Mouse (Mus musculus) cerebellum, adult 2 months (tissue): ENCODE results near the gene Slc19a3.

Experiments used
- CTCF ChIP-seq: fragments of 200-500 bp; IDR thresholded peaks from 2 replicates; pipeline ENCODE4 v1.5.1; 2011; ENCODE audit warnings: low read depth, mild to moderate bottlenecking, control low read depth, low read length, moderate library complexity, borderline replicate concordance; ENCODE audit not compliant: insufficient read depth
- POLR2A ChIP-seq: fragments of 200-500 bp; IDR thresholded peaks from 2 replicates; pipeline ENCODE4 v1.6.1; 2011; ENCODE audit warnings: low read length, control low read depth, borderline replicate concordance; ENCODE audit not compliant: insufficient read depth

DNA sequence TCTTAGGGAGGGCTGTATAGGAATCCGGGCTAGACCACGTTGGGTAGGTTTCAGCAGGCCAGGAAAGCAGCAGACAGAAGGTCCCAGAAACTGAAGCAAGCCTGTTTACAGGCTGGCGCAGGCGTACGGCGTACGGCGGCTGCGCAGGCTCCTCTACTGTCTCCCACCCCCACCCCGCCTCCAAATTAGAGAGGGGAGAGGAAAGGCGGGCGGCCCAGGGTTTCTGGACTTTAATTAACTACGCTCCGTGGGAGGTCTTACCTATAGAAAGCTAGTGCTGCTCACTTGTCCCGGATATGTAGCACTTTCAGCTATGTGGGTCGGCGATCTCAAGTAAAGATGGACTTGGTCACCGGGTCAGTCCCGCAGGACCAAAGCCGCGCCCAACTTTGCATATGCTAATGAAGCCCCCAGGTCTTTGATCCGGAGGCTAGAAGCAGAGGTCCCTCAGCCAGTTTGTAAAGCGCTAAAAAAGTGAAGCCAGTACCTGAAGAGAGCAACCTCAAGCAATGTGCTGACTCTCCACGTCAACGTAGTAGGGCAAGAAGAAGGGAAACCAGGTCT, at the start of gene Slc19a3:
- no peak for TF ChIP-seq CTCF
- no peak for TF ChIP-seq POLR2A
